Mouse (Mus musculus) limb, embryonic 12.5 days (tissue): Measurements from ENCODE around the gene Cmtm8. TPM values are rescaled to one million over a fixed set of nuclear protein-coding genes. Genes with fewer than 3 reads are reported as not detected.

Experiments
- ATAC-seq: fragments of 200-750 bp; cut with Nextera tagmentation; 2 replicates; pipeline ENCODE4 v1.8.0; 2017; ENCODE audit warnings: low read depth, moderate TSS enrichment; ENCODE audit not compliant: insufficient number of reproducible peaks, insufficient read depth, low FRiP score, low TSS enrichment
- H3K27ac ChIP-seq: fragments of 300-500 bp; sonication (generic); 2 replicates; pipeline ENCODE4 v1.5.1; 2016; ENCODE audit warnings: mild to moderate bottlenecking, moderate library complexity
- H3K27me3 ChIP-seq: fragments of 300-500 bp; sonication (generic); 2 replicates; pipeline ENCODE4 v1.6.1; 2016; ENCODE audit warnings: mild to moderate bottlenecking, moderate library complexity
- H3K36me3 ChIP-seq: fragments of 300-500 bp; sonication (generic); 2 replicates; pipeline ENCODE4 v1.6.1; 2016; ENCODE audit warnings: mild to moderate bottlenecking, moderate library complexity
- H3K4me1 ChIP-seq: fragments of 300-500 bp; sonication (generic); replicated peaks from 2 replicates; pipeline ENCODE4 v1.6.1; 2016
- H3K4me2 ChIP-seq: fragments of 300-500 bp; sonication (generic); 2 replicates; pipeline ENCODE4 v1.6.1; 2016; ENCODE audit warnings: mild to moderate bottlenecking, moderate library complexity
- H3K4me3 ChIP-seq: fragments of 300-500 bp; sonication (generic); replicated peaks from 2 replicates; pipeline ENCODE4 v1.5.1; 2016; ENCODE audit warnings: mild to moderate bottlenecking
- H3K9ac ChIP-seq: fragments of 300-500 bp; sonication (generic); replicated peaks from 2 replicates; pipeline ENCODE4 v1.6.1; 2016; ENCODE audit warnings: mild to moderate bottlenecking, moderate library complexity
- H3K9me3 ChIP-seq: fragments of 300-500 bp; sonication (generic); 2 replicates; pipeline ENCODE4 v1.6.1; 2016; ENCODE audit warnings: mild to moderate bottlenecking, moderate library complexity
- WGBS: fragments of 180-500 bp; shearing (Covaris S2); methylation state at CpG from one replicate; pipeline ENCODE4 v1.1.7; 2016; 5-methylcytosine and 5-hydroxymethylcytosine counted together
- polyA plus RNA-seq: library from polyadenylated mRNA; unstranded; fragments of >200 nt; fragmentation: Nextera tagmentation; extraction: Ambion mirVana; gene quantifications from 2 replicates; pipeline ENCODE4 v1.2.1, GENCODE M21; 2016

Cmtm8 gene
- polyA plus RNA-seq, 1 experiment from 2014 or later, result 20.1 TPM

- H3K4me3 ChIP-seq, result no peak overlapping the region
- peak overlapping the region; percentile 9; the same call in 1 of the 2 replicates for H3K4me2 ChIP-seq
- no peaks in the 10 kb centered on the region for H3K36me3 ChIP-seq
- no peak for ATAC-seq
- 12% methylated on average over 16 of the region's 16 CpGs for WGBS
- H3K9me3 ChIP-seq, result no peaks in the 10 kb centered on the region
- H3K27me3 ChIP-seq, result no peaks in the 10 kb centered on the region
- peaks cover 7% of the 10 kb centered on the region for H3K4me1 ChIP-seq
- H3K9ac ChIP-seq, result no peak overlapping the region
- H3K27ac ChIP-seq, result peak overlapping the region; percentile 64
These were observed 58.4 kb downstream of the Cmtm8 start for GRCm38 (mm10) chr9:114785432-114786125.

- H3K4me1 ChIP-seq, result peaks cover 18% of the 10 kb centered on the region
- H3K27me3 ChIP-seq, result no peaks in the 10 kb centered on the region
- H3K27ac ChIP-seq, result peak within 1 kb of the TSS; percentile 85
- H3K36me3 ChIP-seq, result no peaks in the 10 kb centered on the region
- peak within 1 kb of the TSS; percentile 89 for H3K4me2 ChIP-seq
- peak; percentile 72 for ATAC-seq
- WGBS, result under 1% methylated on average over 54 of the region's 54 CpGs
- peak within 1 kb of the TSS; percentile 87 for H3K9ac ChIP-seq
- H3K4me3 ChIP-seq, result peak within 1 kb of the TSS; percentile 69
- no peaks in the 10 kb centered on the region for H3K9me3 ChIP-seq
These were observed 62.3 kb downstream of the Cmtm8 start, which contains the start of gene Cmtm7 for GRCm38 (mm10) chr9:114781526-114782212. Cmtm7 (minus strand) TSS chr9:114781856.

DNA sequence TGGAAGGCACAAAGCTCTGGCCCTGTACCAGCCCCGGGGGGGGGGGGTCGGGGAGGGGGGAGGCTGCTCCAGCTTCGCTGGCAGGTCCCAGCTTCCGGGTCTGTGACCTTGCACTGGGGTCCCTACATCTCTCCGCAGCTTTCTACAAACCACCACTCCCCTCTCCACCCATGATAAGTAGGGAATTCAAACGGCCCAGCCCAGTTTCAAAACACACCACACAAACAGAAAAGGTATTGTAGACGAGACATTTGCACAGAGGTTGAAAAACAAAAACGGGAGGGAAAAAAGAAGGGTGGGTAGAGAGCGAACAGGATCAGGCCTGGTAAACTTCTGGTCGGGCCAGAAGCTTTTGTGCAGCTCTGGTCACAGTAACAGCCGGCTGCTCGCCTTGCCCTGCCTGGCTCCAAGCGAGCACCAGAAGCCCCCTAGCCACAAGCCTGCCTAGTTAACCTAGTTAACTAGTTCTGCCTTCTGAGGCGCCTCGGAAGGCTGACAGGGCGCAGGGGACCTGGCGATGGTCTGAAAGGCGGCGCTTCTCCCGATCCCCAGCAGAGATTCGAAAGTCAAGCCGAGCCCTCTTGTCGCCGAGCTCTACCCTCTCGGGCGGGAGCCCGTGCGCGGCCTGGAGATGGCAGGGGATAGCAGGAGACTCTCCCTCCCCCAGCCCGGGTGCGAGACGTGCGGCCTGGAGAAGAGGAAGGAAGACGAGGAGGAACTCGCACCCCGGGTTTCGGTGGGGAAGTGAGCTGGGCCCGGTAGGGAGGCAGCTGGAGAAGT, 63.0 kb downstream of the Cmtm8 start:
- H3K27me3 ChIP-seq, result no peaks in the 10 kb centered on the region
- peak overlapping the region; percentile 69 for H3K4me3 ChIP-seq
- peak overlapping the region; percentile 89 for H3K4me2 ChIP-seq
- no peaks in the 10 kb centered on the region for H3K36me3 ChIP-seq
- H3K4me1 ChIP-seq, result peaks cover 24% of the 10 kb centered on the region
- H3K27ac ChIP-seq, result peak overlapping the region; percentile 85
- under 1% methylated on average over 37 of the region's 38 CpGs for WGBS
- H3K9ac ChIP-seq, result peak overlapping the region; percentile 87
- no peaks in the 10 kb centered on the region for H3K9me3 ChIP-seq
- peak; percentile 32 for ATAC-seq

DNA sequence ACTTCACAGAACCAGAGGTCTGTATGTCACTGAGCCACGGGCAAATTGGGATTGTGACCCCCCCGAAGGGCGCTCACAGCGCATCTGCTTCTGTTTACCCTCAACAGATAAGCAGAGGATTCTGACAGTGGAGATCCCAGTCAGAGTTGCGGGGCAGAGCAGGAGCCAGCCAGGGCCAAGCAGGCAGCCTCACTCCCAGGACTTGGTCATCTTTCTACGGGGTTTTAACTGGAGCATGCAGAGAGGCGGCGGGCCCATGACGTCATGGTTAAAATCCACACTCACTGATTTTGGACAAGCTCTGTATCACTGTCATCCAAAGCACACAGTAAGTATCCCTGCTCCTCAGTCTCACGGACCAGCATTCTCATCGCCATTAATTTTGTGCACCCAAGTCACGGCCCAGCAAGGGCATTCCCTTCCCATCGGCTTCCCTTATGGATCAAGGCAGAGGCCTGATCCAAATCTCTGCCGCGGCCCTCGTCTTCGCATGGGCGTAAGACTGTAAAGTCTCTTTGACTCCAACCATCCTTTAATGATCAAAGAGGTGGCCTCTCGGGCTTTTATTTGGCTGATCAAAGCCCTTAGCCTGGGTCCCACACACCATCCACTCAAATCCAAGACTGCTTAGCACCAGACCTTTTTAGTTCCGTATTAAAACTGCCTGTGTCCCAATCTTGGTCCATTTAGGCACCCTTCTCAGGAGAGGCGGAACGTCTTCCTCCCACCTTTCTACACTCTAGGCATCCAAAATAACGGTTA, 63.8 kb downstream of the Cmtm8 start:
- Histone ChIP-seq H3K4me2 (peak overlapping the region; percentile 89), H3K4me1 (peaks cover 26% of the 10 kb centered on the region), H3K9ac (peak overlapping the region; percentile 87), H3K27me3 (no peaks in the 10 kb centered on the region), H3K36me3 (no peaks in the 10 kb centered on the region), H3K4me3 (peak overlapping the region; percentile 69), H3K27ac (peak overlapping the region; percentile 85; the same call in 1 of the 2 replicates), H3K9me3 (no peaks in the 10 kb centered on the region)
- no peak for ATAC-seq
- WGBS, result 20% methylated on average over 23 of the region's 23 CpGs

DNA sequence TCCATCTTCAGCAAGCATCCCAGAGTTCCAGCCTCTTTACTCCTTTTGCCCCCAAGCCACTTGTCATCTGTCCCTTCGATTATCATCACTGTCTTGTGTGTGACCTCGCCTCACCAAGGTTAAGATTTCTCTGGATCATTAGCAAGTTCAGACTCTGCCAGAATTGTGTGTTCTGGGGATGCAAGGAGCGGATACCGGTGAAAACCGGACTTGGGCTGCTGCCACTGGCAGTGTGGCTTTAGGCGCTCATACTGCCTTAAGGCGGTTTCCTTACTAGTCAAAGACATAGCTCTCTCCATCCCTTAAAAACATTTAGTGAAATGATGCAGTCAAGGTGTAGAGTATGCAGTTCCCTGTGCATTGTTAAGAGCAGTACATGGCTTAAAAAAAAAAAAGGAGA, 65.1 kb downstream of the Cmtm8 start:
- H3K27me3 ChIP-seq, result no peaks in the 10 kb centered on the region
- no peaks in the 10 kb centered on the region for H3K9me3 ChIP-seq
- ATAC-seq, result no peak
- H3K4me2 ChIP-seq, result no peak overlapping the region
- no peak overlapping the region for H3K4me3 ChIP-seq
- WGBS, result 93% methylated on average over 7 of the region's 7 CpGs
- peaks cover 28% of the 10 kb centered on the region for H3K4me1 ChIP-seq
- H3K27ac ChIP-seq, result no peak overlapping the region
- no peaks in the 10 kb centered on the region for H3K36me3 ChIP-seq
- no peak overlapping the region for H3K9ac ChIP-seq

DNA sequence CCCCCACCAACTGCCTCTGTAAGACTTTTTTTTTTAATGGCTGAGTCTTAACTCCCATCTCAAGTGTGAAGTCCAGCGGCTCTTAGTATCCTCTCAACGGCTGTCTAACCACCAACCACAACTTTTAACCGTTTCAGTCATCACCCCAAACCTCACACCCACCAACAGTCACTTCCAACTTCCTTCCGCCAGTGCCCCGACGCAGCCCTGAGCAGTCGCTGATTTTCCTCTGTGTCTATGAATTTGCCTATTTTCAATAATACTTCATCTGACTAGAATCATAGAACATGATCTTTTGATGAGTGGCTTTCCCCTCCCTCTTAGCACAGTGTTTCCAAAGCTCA, 65.9 kb downstream of the Cmtm8 start:
- H3K9ac ChIP-seq, result no peak overlapping the region
- no peak for ATAC-seq
- peaks cover 28% of the 10 kb centered on the region for H3K4me1 ChIP-seq
- H3K4me3 ChIP-seq, result no peak overlapping the region
- WGBS, result 91% methylated on average over 7 of the region's 7 CpGs
- no peak overlapping the region for H3K27ac ChIP-seq
- H3K4me2 ChIP-seq, result no peak overlapping the region
- H3K27me3 ChIP-seq, result no peaks in the 10 kb centered on the region
- H3K9me3 ChIP-seq, result no peaks in the 10 kb centered on the region
- 0 out of 2 replicates have a peak, but pooled peaks cover under 1% of the 10 kb centered on the region for H3K36me3 ChIP-seq

DNA sequence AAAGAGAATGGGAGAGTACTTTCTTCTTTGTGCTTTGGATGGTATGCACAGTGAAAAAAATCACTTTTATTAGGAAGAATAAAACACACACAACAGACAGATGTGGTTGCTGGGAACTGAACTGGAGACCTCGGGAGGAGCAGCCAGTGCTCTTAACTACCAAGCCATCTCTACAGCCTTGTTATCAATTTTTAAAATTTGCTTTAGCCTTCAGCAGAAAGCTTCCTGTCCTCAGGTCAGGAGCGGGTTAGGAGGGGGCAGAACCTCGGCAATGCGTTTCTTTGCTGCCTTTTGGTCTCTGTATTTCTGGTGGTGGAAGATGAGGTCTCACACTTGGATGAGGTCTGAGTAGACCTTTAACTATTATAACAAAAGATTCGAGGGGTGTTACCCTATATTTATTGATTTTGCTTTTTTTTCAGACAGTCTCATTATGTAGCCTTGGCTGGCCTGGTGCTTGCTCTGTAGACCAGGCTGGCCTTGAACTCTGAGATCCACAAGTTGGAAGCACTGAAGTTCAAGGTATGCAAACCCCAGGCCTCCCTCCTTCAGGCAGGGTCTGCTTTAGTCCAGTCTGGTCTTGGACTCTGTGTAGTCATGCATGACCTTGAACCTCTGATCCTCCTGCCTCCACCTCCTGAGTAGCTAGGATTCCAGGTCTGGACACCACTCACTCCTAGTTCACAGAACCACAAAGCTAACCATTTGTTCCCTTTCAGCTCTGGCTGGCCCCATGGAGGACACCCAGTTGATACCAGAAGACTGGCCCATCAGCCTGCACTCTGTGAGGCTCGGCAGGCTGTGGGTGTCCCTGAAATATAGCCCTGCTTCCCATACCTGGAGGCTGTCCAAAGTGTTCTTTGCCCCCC, 66.5 kb downstream of the Cmtm8 start:
- H3K4me1 ChIP-seq, result peaks cover 28% of the 10 kb centered on the region
- peaks cover 7% of the 10 kb centered on the region; the same call in 1 of the 2 replicates for H3K36me3 ChIP-seq
- no peak overlapping the region for H3K4me2 ChIP-seq
- no peak overlapping the region for H3K9ac ChIP-seq
- 0 out of 2 replicates have a peak, but pooled peaks cover 2% of the 10 kb centered on the region for H3K9me3 ChIP-seq
- H3K27me3 ChIP-seq, result no peaks in the 10 kb centered on the region
- no peak for ATAC-seq
- no peak overlapping the region for H3K27ac ChIP-seq
- WGBS, result 77% methylated on average over 6 of the region's 6 CpGs
- H3K4me3 ChIP-seq, result no peak overlapping the region

- no peak for ATAC-seq
- H3K4me2 ChIP-seq, result no peak overlapping the region
- no peak overlapping the region for H3K27ac ChIP-seq
- WGBS, result 89% methylated on average over 3 of the region's 3 CpGs
- no peak overlapping the region for H3K4me3 ChIP-seq
- H3K27me3 ChIP-seq, result no peaks in the 10 kb centered on the region
- peaks cover 16% of the 10 kb centered on the region for H3K36me3 ChIP-seq
- 0 out of 2 replicates have a peak, but pooled peaks cover 6% of the 10 kb centered on the region for H3K9me3 ChIP-seq
- H3K9ac ChIP-seq, result no peak overlapping the region
- peaks cover 28% of the 10 kb centered on the region for H3K4me1 ChIP-seq
These were observed 67.6 kb downstream of the Cmtm8 start for GRCm38 (mm10) chr9:114776361-114776760.

DNA sequence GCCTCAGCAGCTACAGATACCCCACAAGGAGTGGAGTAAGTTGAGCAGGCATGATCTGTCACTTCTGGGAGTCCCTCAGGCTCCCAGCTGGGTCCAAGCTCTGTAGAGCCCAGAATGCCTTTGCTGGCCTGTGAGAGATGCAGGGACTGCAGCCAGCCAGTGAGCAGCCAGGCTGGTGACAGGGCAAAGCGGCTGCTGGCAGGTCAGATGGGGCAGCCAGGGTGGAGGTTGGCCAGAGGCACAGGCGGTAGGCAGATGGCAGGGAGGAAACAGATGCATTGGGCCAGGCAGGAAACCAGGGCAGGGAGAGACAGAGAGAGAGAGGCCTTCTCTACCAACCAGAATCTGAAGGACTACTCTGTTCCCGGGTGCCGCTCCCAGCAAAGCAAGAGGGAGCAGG, 68.7 kb downstream of the Cmtm8 start:
- Histone ChIP-seq H3K4me1 (peaks cover 22% of the 10 kb centered on the region), H3K9me3 (0 out of 2 replicates have a peak, but pooled peaks cover 6% of the 10 kb centered on the region), H3K4me2 (no peak overlapping the region), H3K27me3 (no peaks in the 10 kb centered on the region), H3K9ac (no peak overlapping the region), H3K4me3 (no peak overlapping the region), H3K36me3 (peaks cover 19% of the 10 kb centered on the region), H3K27ac (peak overlapping the region; percentile 69; the same call in 1 of the 2 replicates)
- ATAC-seq, result no peak
- 62% methylated on average over 4 of the region's 4 CpGs for WGBS

DNA sequence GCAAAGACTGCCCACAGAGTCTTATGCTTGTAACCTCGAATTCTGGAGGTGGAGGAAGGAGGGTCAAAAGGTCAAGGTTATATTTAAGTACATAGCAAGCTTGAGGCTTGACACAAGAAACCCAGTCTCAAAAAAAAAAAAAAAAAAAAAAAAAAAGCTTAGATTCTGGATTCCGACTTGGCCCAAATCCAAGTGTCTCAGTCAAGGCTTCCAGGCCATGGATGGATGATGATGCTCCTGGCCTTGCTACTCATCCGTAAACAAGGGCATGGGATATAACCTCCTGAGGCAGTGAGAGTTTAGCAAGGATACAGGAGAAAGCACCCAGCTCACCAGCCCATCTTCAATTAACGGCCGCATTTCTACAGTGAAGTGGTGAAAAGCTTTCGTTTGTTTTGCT, 69.3 kb downstream of the Cmtm8 start:
- no peaks in the 10 kb centered on the region for H3K27me3 ChIP-seq
- no peak overlapping the region for H3K4me2 ChIP-seq
- H3K4me3 ChIP-seq, result no peak overlapping the region
- 77% methylated on average over 6 of the region's 6 CpGs for WGBS
- H3K9me3 ChIP-seq, result 0 out of 2 replicates have a peak, but pooled peaks cover 6% of the 10 kb centered on the region
- no peak for ATAC-seq
- H3K9ac ChIP-seq, result no peak overlapping the region
- peaks cover 24% of the 10 kb centered on the region for H3K36me3 ChIP-seq
- H3K27ac ChIP-seq, result no peak overlapping the region
- peaks cover 17% of the 10 kb centered on the region for H3K4me1 ChIP-seq
